10 mouse cellular contexts compared by ENCODE assay signal in the genomic region with DNA sequence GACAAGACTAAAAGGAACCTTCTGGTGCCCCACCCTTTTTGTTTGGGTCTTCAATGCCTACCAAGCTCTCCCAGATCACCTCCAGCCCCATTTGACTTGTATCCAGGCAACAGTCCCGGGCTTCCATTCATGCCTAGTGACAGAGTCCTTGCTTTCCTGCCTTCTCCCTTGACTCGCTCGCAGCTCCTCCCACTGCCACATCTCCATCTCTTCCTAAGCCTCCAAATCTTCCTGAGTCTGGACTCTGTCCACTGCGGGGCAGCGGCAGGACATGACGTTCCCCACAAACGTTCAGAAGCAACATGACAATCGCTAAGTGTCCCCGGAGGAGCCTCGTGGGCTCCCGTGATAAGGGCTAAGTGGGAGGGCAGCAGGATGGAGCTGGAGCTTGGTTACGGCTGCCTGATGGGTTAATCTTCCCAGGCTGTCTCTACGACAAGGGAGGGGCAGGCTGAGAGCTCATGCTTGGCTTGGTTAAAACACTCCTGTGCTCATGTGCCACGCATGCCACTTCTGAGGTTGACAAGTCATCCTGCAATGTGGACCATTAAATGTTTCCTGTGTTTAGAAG. TPM values are rescaled to one million over a fixed set of nuclear protein-coding genes. Genes with fewer than 3 reads are reported as not detected.
DNase-seq lines count a peak whose midpoint lies in the region; ATAC-seq lines count a peak whose summit lies in the region.
"Had no signal": no experiment of that assay in that cellular context is flagged by ENCODE, and none has a peak within 500 bp of the region (broad histone marks: within the 10 kb centered on the region; RNA-seq: fewer than 3 reads in every experiment).

No protein-coding gene starts in this region.

- H3K4me3 ChIP-seq in heart, embryonic 10.5 days = peak overlapping the region; percentile 35
- no peak overlapping the region for H3K4me3 ChIP-seq in embryonic facial prominence, embryonic 14.5 days (ENCODE audit: low read depth, low read length)
- H3K4me3 ChIP-seq in hindbrain, embryonic 16.5 days (ENCODE audit: low read length) = 0 out of 2 replicates have a peak overlapping the region, but pooled peaks have one; percentile 8
- H3K4me3 ChIP-seq in midbrain, embryonic 15.5 days = no peak overlapping the region

- no peak overlapping the region for H3K9ac ChIP-seq in embryonic facial prominence, embryonic 14.5 days (ENCODE audit: low read depth, low read length)
- H3K9ac ChIP-seq in hindbrain, embryonic 16.5 days (ENCODE audit: low read depth, low read length) = no peak overlapping the region
- no peak overlapping the region for H3K9ac ChIP-seq in midbrain, embryonic 15.5 days

- peaks cover 33% of the 10 kb centered on the region for H3K36me3 ChIP-seq in heart, embryonic 10.5 days
- peaks cover 8% of the 10 kb centered on the region for H3K36me3 ChIP-seq in embryonic facial prominence, embryonic 14.5 days (ENCODE audit: control insufficient read depth, insufficient read depth, low read length)
- no peaks in the 10 kb centered on the region for H3K36me3 ChIP-seq in hindbrain, embryonic 16.5 days (ENCODE audit: control insufficient read depth, insufficient read depth, low read length)
- no peaks in the 10 kb centered on the region for H3K36me3 ChIP-seq in midbrain, embryonic 15.5 days (replicated peaks)

- H3K27me3 ChIP-seq in heart, embryonic 10.5 days (ENCODE audit: insufficient read depth, poor library complexity, severe bottlenecking) = no peaks in the 10 kb centered on the region
- no peaks in the 10 kb centered on the region for H3K27me3 ChIP-seq in embryonic facial prominence, embryonic 14.5 days (replicated peaks; ENCODE audit: control insufficient read depth, insufficient read depth, low read length)
- H3K27me3 ChIP-seq in hindbrain, embryonic 16.5 days (replicated peaks; ENCODE audit: control insufficient read depth, insufficient read depth, low read length) = no peaks in the 10 kb centered on the region
- H3K27me3 ChIP-seq in midbrain, embryonic 15.5 days (replicated peaks) = no peaks in the 10 kb centered on the region
- H3K27me3 ChIP-seq: CH12.LX had no signal

- no peaks in the 10 kb centered on the region for H3K9me3 ChIP-seq in heart, embryonic 10.5 days
- H3K9me3 ChIP-seq in embryonic facial prominence, embryonic 14.5 days (ENCODE audit: control insufficient read depth, low read length) = no peaks in the 10 kb centered on the region
- no peaks in the 10 kb centered on the region for H3K9me3 ChIP-seq in hindbrain, embryonic 16.5 days (ENCODE audit: control insufficient read depth, low read length)
- no peaks in the 10 kb centered on the region for H3K9me3 ChIP-seq in midbrain, embryonic 15.5 days

- H3K4me1 ChIP-seq in heart, embryonic 10.5 days = peaks cover 45% of the 10 kb centered on the region
- peaks cover 21% of the 10 kb centered on the region; the same call in 1 of the 2 replicates for H3K4me1 ChIP-seq in embryonic facial prominence, embryonic 14.5 days (ENCODE audit: control insufficient read depth, insufficient read depth, low read length)
- peaks cover 19% of the 10 kb centered on the region for H3K4me1 ChIP-seq in hindbrain, embryonic 16.5 days (ENCODE audit: control insufficient read depth, insufficient read depth, low read depth, low read length)
- H3K4me1 ChIP-seq in midbrain, embryonic 15.5 days = peaks cover 10% of the 10 kb centered on the region

- no peak for ATAC-seq in embryonic facial prominence, embryonic 14.5 days (ENCODE audit: low read depth)
- ATAC-seq in hindbrain, embryonic 16.5 days = peak; percentile 77
- no peak for ATAC-seq in midbrain, embryonic 15.5 days (replicated peaks)

- H3K4me2 ChIP-seq in embryonic facial prominence, embryonic 14.5 days (ENCODE audit: low read depth, low read length) = no peak overlapping the region
- H3K4me2 ChIP-seq in hindbrain, embryonic 16.5 days (ENCODE audit: low read length) = peak overlapping the region; percentile 51
- H3K4me2 ChIP-seq in midbrain, embryonic 15.5 days = peak overlapping the region; percentile 34

- H3K27ac ChIP-seq in heart, embryonic 10.5 days = peak overlapping the region; percentile 68
- H3K27ac ChIP-seq in embryonic facial prominence, embryonic 14.5 days (replicated peaks; ENCODE audit: low read depth, low read length) = 0 out of 2 replicates have a peak overlapping the region, but pooled peaks have one; percentile 0
- H3K27ac ChIP-seq in hindbrain, embryonic 16.5 days (ENCODE audit: low read depth, low read length) = peak overlapping the region; percentile 77
- 0 out of 2 replicates have a peak overlapping the region, but pooled peaks have one; percentile 18 for H3K27ac ChIP-seq in midbrain, embryonic 15.5 days

- DNase-seq in heart, embryonic 10.5 days (ENCODE audit: low spot score) = peak; percentile 85
- DNase-seq in heart, adult 8-10 months (ENCODE audit: low spot score) = no peak
- no peak for DNase-seq in embryonic facial prominence, embryonic 14.5 days (ENCODE audit: low spot score)
- no peak for DNase-seq in urinary bladder, postnatal 36 days (ENCODE audit: low spot score in 2 of 2)
- no peak for DNase-seq in right cerebral cortex, postnatal 14 days
- no peak for DNase-seq in gastrocnemius, adult 18-20 months (ENCODE audit: low spot score)
- DNase-seq: kidney, adult 11 months had no signal

- 9% methylated on average over 14 of the region's 14 CpGs for WGBS in heart, embryonic 10.5 days
- WGBS in embryonic facial prominence, embryonic 14.5 days = 36% methylated on average over 14 of the region's 14 CpGs
- 18% methylated on average over 14 of the region's 14 CpGs for WGBS in hindbrain, embryonic 16.5 days
- WGBS in midbrain, embryonic 15.5 days = 8% methylated on average over 14 of the region's 14 CpGs

RNA-seq across cellular contexts. Expression of gene Cdc42ep2, which starts 13.3 kb away (rescaled TPM):
- 5.9 and 7.4 TPM in 2 replicates for polyA plus RNA-seq in heart, embryonic 10.5 days (2016; fragmentation: Nextera tagmentation; extraction: Ambion mirVana)
- total RNA-seq in heart, adult 8-10 months (2022) = 1 to 10 TPM; 6.0 to 9.7 (median 8.9) TPM
- polyA plus RNA-seq in embryonic facial prominence, embryonic 14.5 days (2014; fragmentation: Nextera tagmentation; extraction: Ambion mirVana) = 14.0 and 16.2 TPM in 2 replicates
- polyA plus RNA-seq in hindbrain, embryonic 16.5 days (2015; fragmentation: Nextera tagmentation; extraction: Ambion mirVana) = 22.2 and 23.4 TPM in 2 replicates
- polyA plus RNA-seq in midbrain, embryonic 15.5 days (2015; fragmentation: Nextera tagmentation; extraction: Ambion mirVana) = 16.3 and 16.7 TPM in 2 replicates
- total RNA-seq in gastrocnemius, adult 18-20 months (2021) = 10 to 100 TPM in 1 of 2 experiments, 1 to 10 TPM in 1; 8.9 to 11.2 TPM

RNA-seq across cellular contexts. Expression of gene Dpf2, which starts 25.1 kb away (rescaled TPM):
- polyA plus RNA-seq in heart, embryonic 10.5 days (2016; fragmentation: Nextera tagmentation; extraction: Ambion mirVana) = 134 and 150 TPM in 2 replicates
- 10 to 100 TPM; 71.9 to 95.2 (median 81.1) TPM for total RNA-seq in heart, adult 8-10 months (2022)
- 124 and 143 TPM in 2 replicates for polyA plus RNA-seq in embryonic facial prominence, embryonic 14.5 days (2014; fragmentation: Nextera tagmentation; extraction: Ambion mirVana)
- polyA plus RNA-seq in hindbrain, embryonic 16.5 days (2015; fragmentation: Nextera tagmentation; extraction: Ambion mirVana) = 94.0 and 117 TPM in 2 replicates
- 122 and 130 TPM in 2 replicates for polyA plus RNA-seq in midbrain, embryonic 15.5 days (2015; fragmentation: Nextera tagmentation; extraction: Ambion mirVana)
- 10 to 100 TPM; 76.3 to 85.1 TPM for total RNA-seq in gastrocnemius, adult 18-20 months (2021)

RNA-seq across cellular contexts. Expression of gene Pola2, which starts 26.1 kb away (rescaled TPM):
- 70.0 and 80.7 TPM in 2 replicates for polyA plus RNA-seq in heart, embryonic 10.5 days (2016; fragmentation: Nextera tagmentation; extraction: Ambion mirVana)
- total RNA-seq in heart, adult 8-10 months (2022) = 10 to 100 TPM in 2 of 4 experiments, 1 to 10 TPM in 2; 7.8 to 13.5 (median 9.3) TPM
- polyA plus RNA-seq in embryonic facial prominence, embryonic 14.5 days (2014; fragmentation: Nextera tagmentation; extraction: Ambion mirVana) = 59.1 and 65.2 TPM in 2 replicates
- polyA plus RNA-seq in hindbrain, embryonic 16.5 days (2015; fragmentation: Nextera tagmentation; extraction: Ambion mirVana) = 22.4 and 26.6 TPM in 2 replicates
- 25.3 and 25.4 TPM in 2 replicates for polyA plus RNA-seq in midbrain, embryonic 15.5 days (2015; fragmentation: Nextera tagmentation; extraction: Ambion mirVana)
- total RNA-seq in gastrocnemius, adult 18-20 months (2021) = 1 to 10 TPM; 6.2 to 8.7 TPM

RNA-seq across cellular contexts. Expression of gene Tigd3, which starts 44.0 kb away (rescaled TPM):
- polyA plus RNA-seq in heart, embryonic 10.5 days (2016; fragmentation: Nextera tagmentation; extraction: Ambion mirVana) = 2.4 and 2.9 TPM in 2 replicates
- total RNA-seq in heart, adult 8-10 months (2022) = under 1 TPM; 0.23 to 0.50 (median 0.34) TPM
- 1.4 and 2.0 TPM in 2 replicates for polyA plus RNA-seq in embryonic facial prominence, embryonic 14.5 days (2014; fragmentation: Nextera tagmentation; extraction: Ambion mirVana)
- 10.0 and 10.2 TPM in 2 replicates for polyA plus RNA-seq in hindbrain, embryonic 16.5 days (2015; fragmentation: Nextera tagmentation; extraction: Ambion mirVana)
- 13.8 and 16.4 TPM in 2 replicates for polyA plus RNA-seq in midbrain, embryonic 15.5 days (2015; fragmentation: Nextera tagmentation; extraction: Ambion mirVana)
- under 1 TPM; 0.21 TPM for total RNA-seq in gastrocnemius, adult 18-20 months (2021)

RNA-seq across cellular contexts. Expression of gene Slc22a20, which starts 48.0 kb away (rescaled TPM):
- not detected in 2 replicates for polyA plus RNA-seq in heart, embryonic 10.5 days (2016; fragmentation: Nextera tagmentation; extraction: Ambion mirVana)
- total RNA-seq in heart, adult 8-10 months (2022) = not detected
- not detected in 2 replicates for polyA plus RNA-seq in embryonic facial prominence, embryonic 14.5 days (2014; fragmentation: Nextera tagmentation; extraction: Ambion mirVana)
- not detected in 2 replicates for polyA plus RNA-seq in hindbrain, embryonic 16.5 days (2015; fragmentation: Nextera tagmentation; extraction: Ambion mirVana)
- not detected in 2 replicates for polyA plus RNA-seq in midbrain, embryonic 15.5 days (2015; fragmentation: Nextera tagmentation; extraction: Ambion mirVana)
- total RNA-seq in gastrocnemius, adult 18-20 months (2021) = not detected
- total RNA-seq: CH12.LX had no signal

Comparison
In these comparisons a context has a peak if more than half of its experiments do, and no peak if none do; other contexts are left out.
1. H3K27ac ChIP-seq: peak in every context shown above with its lines; median percentile 77 in hindbrain, embryonic 16.5 days; 68 in heart, embryonic 10.5 days; 18 in midbrain, embryonic 15.5 days; 0 in embryonic facial prominence, embryonic 14.5 days.
2. H3K4me3 ChIP-seq: peak in heart, embryonic 10.5 days (single experiment) and hindbrain, embryonic 16.5 days (single experiment); none in embryonic facial prominence, embryonic 14.5 days (single experiment) and midbrain, embryonic 15.5 days (single experiment).